11 mouse cellular contexts compared by ENCODE assay signal in the genomic region with DNA sequence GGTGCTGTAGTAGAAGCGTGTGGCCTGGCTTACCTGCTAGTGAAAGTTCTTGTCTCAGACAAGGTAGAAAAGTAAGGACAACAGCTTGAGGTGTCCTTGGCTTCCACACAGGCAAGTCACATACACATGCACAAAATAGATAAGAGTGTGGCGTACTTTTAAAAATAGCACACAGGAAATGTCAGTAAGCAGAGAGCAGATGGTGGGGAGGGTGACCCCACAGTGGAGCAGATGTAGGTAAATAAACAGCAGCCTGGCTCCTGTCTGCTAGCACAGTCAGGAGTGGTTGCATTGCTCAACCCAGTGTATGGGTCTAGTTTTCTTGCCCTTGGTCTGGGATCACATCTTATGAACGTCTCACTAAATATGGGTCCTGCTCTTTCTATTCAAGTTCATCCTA. TPM values are rescaled to one million over a fixed set of nuclear protein-coding genes. Genes with fewer than 3 reads are reported as not detected.
DNase-seq lines count a peak whose midpoint lies in the region; ATAC-seq and TF ChIP-seq lines count a peak whose summit lies in the region.
"Had no signal": no experiment of that assay in that cellular context is flagged by ENCODE, and none has a peak within 500 bp of the region (broad histone marks: within the 10 kb centered on the region; RNA-seq: fewer than 3 reads in every experiment).

No protein-coding gene starts in this region.

- peaks cover 14% of the 10 kb centered on the region for H3K4me1 ChIP-seq in heart, adult 2 months (ENCODE audit: control insufficient read depth, insufficient read depth, low read length)
- peaks cover 8 to 12% of the 10 kb centered on the region in 2 experiments for H3K4me1 ChIP-seq in MEL (ENCODE audit: control insufficient read depth in 1 of 2, insufficient read depth in 2 of 2, low read length in 2 of 2)
- peaks cover 36% of the 10 kb centered on the region for H3K4me1 ChIP-seq in heart, embryonic 15.5 days (replicated peaks)
- peaks cover 14% of the 10 kb centered on the region for H3K4me1 ChIP-seq in midbrain, embryonic 14.5 days (ENCODE audit: control insufficient read depth, insufficient read depth, low read length)

- H3K4me2 ChIP-seq in heart, embryonic 15.5 days = peak overlapping the region; percentile 32
- no peak overlapping the region for H3K4me2 ChIP-seq in midbrain, embryonic 14.5 days (ENCODE audit: low read length)
- H3K4me2 ChIP-seq: embryonic facial prominence, embryonic 12.5 days had no signal

- no peak for TF ChIP-seq CTCF in heart, adult 2 months (IDR thresholded peaks at IDR 0.05)
- TF ChIP-seq CTCF in MEL (IDR thresholded peaks at IDR 0.05 in 2 of 3, conservative IDR thresholded peaks at IDR 0.05 in 1 of 3; ENCODE audit: control insufficient read depth in 1 of 3, insufficient read depth in 1 of 3, low read depth in 2 of 3, low read length in 3 of 3, poor library complexity in 1 of 3, severe bottlenecking in 1 of 3) = no peak

- no peaks in the 10 kb centered on the region for H3K27me3 ChIP-seq in heart, adult 2 months (ENCODE audit: control insufficient read depth, insufficient read depth, low read length)
- H3K27me3 ChIP-seq in MEL (ENCODE audit: control insufficient read depth in 1 of 2, insufficient read depth in 2 of 2, low read length in 2 of 2) = no peaks in the 10 kb centered on the region
- no peaks in the 10 kb centered on the region for H3K27me3 ChIP-seq in heart, embryonic 15.5 days
- H3K27me3 ChIP-seq in midbrain, embryonic 14.5 days (ENCODE audit: control insufficient read depth, insufficient read depth, low read length) = no peaks in the 10 kb centered on the region
- H3K27me3 ChIP-seq: embryonic facial prominence, embryonic 12.5 days had no signal

- 0 out of 2 replicates have a peak, but pooled peaks have one; percentile 41 for ATAC-seq in heart, embryonic 15.5 days (replicated peaks; ENCODE audit: insufficient number of reproducible peaks, insufficient read depth, low FRiP score, low read depth)
- ATAC-seq in megakaryocyte-erythroid progenitor cell, adult 5-6 weeks (replicated peaks; ENCODE audit: low FRiP score, low TSS enrichment, poor library complexity, severe bottlenecking) = peak; percentile 84
- ATAC-seq in midbrain, embryonic 14.5 days (ENCODE audit: low FRiP score, low TSS enrichment) = no peak

- peaks cover 12% of the 10 kb centered on the region for H3K36me3 ChIP-seq in heart, adult 2 months (ENCODE audit: control insufficient read depth, insufficient read depth, low read length)
- peaks cover 13 to 29% of the 10 kb centered on the region in 2 experiments for H3K36me3 ChIP-seq in MEL (ENCODE audit: control insufficient read depth in 1 of 2, insufficient read depth in 2 of 2, low read length in 2 of 2)
- H3K36me3 ChIP-seq in heart, embryonic 15.5 days = peaks cover 55% of the 10 kb centered on the region
- peaks cover 87% of the 10 kb centered on the region for H3K36me3 ChIP-seq in midbrain, embryonic 14.5 days (ENCODE audit: control insufficient read depth, insufficient read depth, low read length)

- H3K9ac ChIP-seq in heart, adult 2 months (ENCODE audit: low read depth, low read length) = peak overlapping the region; percentile 56; the same call in 1 of the 2 replicates
- H3K9ac ChIP-seq in MEL (ENCODE audit: control insufficient read depth, low read depth, low read length, poor library complexity, severe bottlenecking) = no peak overlapping the region
- H3K9ac ChIP-seq in heart, embryonic 15.5 days = peak overlapping the region; percentile 9; the same call in 1 of the 2 replicates
- no peak overlapping the region for H3K9ac ChIP-seq in midbrain, embryonic 14.5 days (replicated peaks; ENCODE audit: low read length)
- H3K9ac ChIP-seq: embryonic facial prominence, embryonic 12.5 days had no signal

- intact Hi-C loops in heart, adult 2 months (cut with DNase I) = no loop called here

- peak; percentile 62; the same call in 1 of the 2 replicates for TF ChIP-seq EP300 in heart, adult 2 months (IDR thresholded peaks at IDR 0.05; ENCODE audit: insufficient read depth, low read depth, low read length)
- peak; percentile 55 to 58 for TF ChIP-seq EP300 in MEL (IDR thresholded peaks at IDR 0.05; ENCODE audit: low read depth in 1 of 2, low read length in 2 of 2)

- TF ChIP-seq RAD21 in MEL (IDR thresholded peaks at IDR 0.05; ENCODE audit: low read depth, low read length) = no peak

- peak overlapping the region; percentile 84 for H3K27ac ChIP-seq in heart, adult 2 months
- H3K27ac ChIP-seq in MEL (ENCODE audit: control insufficient read depth, low read depth, low read length) = peak overlapping the region; percentile 22; the same call in 1 of the 2 replicates
- peak overlapping the region; percentile 83 for H3K27ac ChIP-seq in heart, embryonic 15.5 days
- H3K27ac ChIP-seq in midbrain, embryonic 14.5 days (replicated peaks; ENCODE audit: low read depth, low read length) = no peak overlapping the region
- H3K27ac ChIP-seq: embryonic facial prominence, embryonic 12.5 days had no signal

- DNase-seq in heart, adult 2 months = peak in 1 of 2 experiments; percentile 50
- no peak for DNase-seq in heart, postnatal 4 days
- DNase-seq in MEL (ENCODE audit: low read depth, low spot score) = peak; percentile 61
- no peak for DNase-seq in midbrain, embryonic 14.5 days
- no peak for DNase-seq in adrenal gland, postnatal 36 days
- DNase-seq in embryo, embryonic 10.5 days (ENCODE audit: low spot score) = no peak
- DNase-seq: layer of hippocampus, postnatal 36 days; lung, postnatal 10 days had no signal

- no peaks in the 10 kb centered on the region for H3K9me3 ChIP-seq in MEL (replicated peaks; ENCODE audit: insufficient read depth, low read length)
- H3K9me3 ChIP-seq in heart, embryonic 15.5 days (replicated peaks) = no peaks in the 10 kb centered on the region
- H3K9me3 ChIP-seq in midbrain, embryonic 14.5 days (ENCODE audit: control insufficient read depth, low read length) = no peaks in the 10 kb centered on the region
- H3K9me3 ChIP-seq: embryonic facial prominence, embryonic 12.5 days had no signal

- no peak overlapping the region; the same call in 1 of the 2 replicates for H3K4me3 ChIP-seq in heart, adult 2 months
- no peak overlapping the region for H3K4me3 ChIP-seq in MEL (ENCODE audit: control insufficient read depth in 1 of 2, insufficient read depth in 1 of 2, low read depth in 2 of 2, low read length in 2 of 2)
- no peak overlapping the region for H3K4me3 ChIP-seq in heart, embryonic 15.5 days
- H3K4me3 ChIP-seq in midbrain, embryonic 14.5 days (replicated peaks; ENCODE audit: low read depth, low read length) = no peak overlapping the region
- H3K4me3 ChIP-seq: embryonic facial prominence, embryonic 12.5 days had no signal

- H3K79me2 ChIP-seq in heart, adult 2 months (replicated peaks; ENCODE audit: control insufficient read depth, insufficient read depth, low read length) = peaks cover 2% of the 10 kb centered on the region; the same call in 1 of the 2 replicates
- peaks cover 8% of the 10 kb centered on the region for H3K79me2 ChIP-seq in MEL (ENCODE audit: control insufficient read depth, insufficient read depth, low read length, poor library complexity)

- whole genome bisulfite sequencing in heart, adult 2 months = 27% methylated on average over 3 of the region's 3 CpGs
- 41% methylated on average over 3 of the region's 3 CpGs for WGBS in heart, embryonic 15.5 days
- 89% methylated on average over 3 of the region's 3 CpGs for WGBS in midbrain, embryonic 14.5 days

- TF ChIP-seq POLR2A in heart, adult 2 months (IDR thresholded peaks at IDR 0.05; ENCODE audit: insufficient read depth, low read depth, low read length) = peak; percentile 44; the same call in 1 of the 2 replicates
- no peak for TF ChIP-seq POLR2A in MEL (IDR thresholded peaks at IDR 0.05; ENCODE audit: control insufficient read depth in 1 of 2, insufficient read depth in 1 of 2, low read depth in 1 of 2, low read length in 2 of 2, poor library complexity in 1 of 2)

RNA-seq across cellular contexts. Expression of a gene that starts 17.8 kb away (rescaled TPM):
- total RNA-seq in heart, adult 2 months (2021) = 10 to 100 TPM; 15.4 to 15.6 TPM
- 15.5 and 19.7 TPM in 2 replicates for polyA plus RNA-seq in heart, adult 2 months (2012; rRNA removed)
- 10 to 100 TPM; 25.1 to 27.5 TPM for total RNA-seq in heart, postnatal 4 days (2021)
- 9.4 and 9.8 TPM in 2 replicates for total RNA-seq in MEL (2012; rRNA removed)
- polyA plus RNA-seq in MEL (2012; ENCODE audit: insufficient read depth in 1 of 2, insufficient read length in 2 of 2, low read depth in 1 of 2, low replicate concordance in 2 of 2, missing spikeins in 1 of 2) = 10 to 100 TPM in 1 of 2 experiments, not detected in 1; 33.5 TPM
- polyA plus RNA-seq in heart, embryonic 15.5 days (2015; fragmentation: Nextera tagmentation; extraction: Ambion mirVana) = 13.8 and 14.9 TPM in 2 replicates
- total RNA-seq in megakaryocyte-erythroid progenitor cell, adult 5-6 weeks (2014; fragmentation: Nextera tagmentation) = 16.0 and 23.2 TPM in 2 replicates
- total RNA-seq in megakaryocyte-erythroid progenitor cell, adult 5-6 weeks (2017) = 6.8 and 8.1 TPM in 2 replicates
- 27.4 and 29.9 TPM in 2 replicates for polyA plus RNA-seq in midbrain, embryonic 14.5 days (2014; fragmentation: Nextera tagmentation; extraction: Ambion mirVana)
- 10 to 100 TPM; 39.8 to 43.3 TPM for total RNA-seq in adrenal gland, postnatal 36 days (2021)

RNA-seq across cellular contexts. Expression of a gene that starts 18.0 kb away (rescaled TPM):
- 10 to 100 TPM; 60.4 to 76.7 TPM for total RNA-seq in heart, adult 2 months (2021)
- 96.3 and 128 TPM in 2 replicates for polyA plus RNA-seq in heart, adult 2 months (2012; rRNA removed)
- total RNA-seq in heart, postnatal 4 days (2021) = 10 to 100 TPM; 39.3 to 39.4 TPM
- 39.5 and 44.0 TPM in 2 replicates for total RNA-seq in MEL (2012; rRNA removed)
- 10 to 100 TPM in 1 of 2 experiments, not detected in 1; 49.2 TPM for polyA plus RNA-seq in MEL (2012; ENCODE audit: insufficient read depth in 1 of 2, insufficient read length in 2 of 2, low read depth in 1 of 2, low replicate concordance in 2 of 2, missing spikeins in 1 of 2)
- 57.9 and 73.0 TPM in 2 replicates for polyA plus RNA-seq in heart, embryonic 15.5 days (2015; fragmentation: Nextera tagmentation; extraction: Ambion mirVana)
- total RNA-seq in megakaryocyte-erythroid progenitor cell, adult 5-6 weeks (2014; fragmentation: Nextera tagmentation) = 30.8 and 34.8 TPM in 2 replicates
- 19.5 and 23.8 TPM in 2 replicates for total RNA-seq in megakaryocyte-erythroid progenitor cell, adult 5-6 weeks (2017)
- 127 and 146 TPM in 2 replicates for polyA plus RNA-seq in midbrain, embryonic 14.5 days (2014; fragmentation: Nextera tagmentation; extraction: Ambion mirVana)
- total RNA-seq in adrenal gland, postnatal 36 days (2021) = 10 to 100 TPM; 77.1 to 87.6 TPM

RNA-seq across cellular contexts. Expression of a gene that starts 27.5 kb away (rescaled TPM):
- 1 to 10 TPM; 1.6 to 2.0 TPM for total RNA-seq in heart, adult 2 months (2021)
- 6.5 and 10.5 TPM in 2 replicates for polyA plus RNA-seq in heart, adult 2 months (2012; rRNA removed)
- 1 to 10 TPM; 4.3 to 5.0 TPM for total RNA-seq in heart, postnatal 4 days (2021)
- total RNA-seq in MEL (2012; rRNA removed) = 0.19 and 0.20 TPM in 2 replicates
- under 1 TPM in 1 of 2 experiments, not detected in 1; 0.74 TPM for polyA plus RNA-seq in MEL (2012; ENCODE audit: insufficient read depth in 1 of 2, insufficient read length in 2 of 2, low read depth in 1 of 2, low replicate concordance in 2 of 2, missing spikeins in 1 of 2)
- polyA plus RNA-seq in heart, embryonic 15.5 days (2015; fragmentation: Nextera tagmentation; extraction: Ambion mirVana) = 14.0 and 19.5 TPM in 2 replicates
- total RNA-seq in megakaryocyte-erythroid progenitor cell, adult 5-6 weeks (2014; fragmentation: Nextera tagmentation) = 0.37 TPM in 1 of 2 replicates, not detected in the other
- total RNA-seq in megakaryocyte-erythroid progenitor cell, adult 5-6 weeks (2017) = 0.52 TPM in 1 of 2 replicates, not detected in the other
- 0.53 and 4.4 TPM in 2 replicates for polyA plus RNA-seq in midbrain, embryonic 14.5 days (2014; fragmentation: Nextera tagmentation; extraction: Ambion mirVana)
- 10 to 100 TPM in 1 of 2 experiments, 1 to 10 TPM in 1; 5.4 to 11.2 TPM for total RNA-seq in adrenal gland, postnatal 36 days (2021)

Comparison
In these comparisons a context has a peak if more than half of its experiments do, and no peak if none do; other contexts are left out.
1. H3K9ac ChIP-seq: peak in heart, adult 2 months (single experiment) and heart, embryonic 15.5 days (single experiment); none in MEL (single experiment) and midbrain, embryonic 14.5 days (single experiment).